Mouse (Mus musculus): ENCODE measurements at regions not wholly inside any gene's neighbourhood (a gene's known extent, or its start where the extent isn't known, plus 50 kb on each side); places are given as distances from the start of the nearest gene placed in this dataset.

DNA sequence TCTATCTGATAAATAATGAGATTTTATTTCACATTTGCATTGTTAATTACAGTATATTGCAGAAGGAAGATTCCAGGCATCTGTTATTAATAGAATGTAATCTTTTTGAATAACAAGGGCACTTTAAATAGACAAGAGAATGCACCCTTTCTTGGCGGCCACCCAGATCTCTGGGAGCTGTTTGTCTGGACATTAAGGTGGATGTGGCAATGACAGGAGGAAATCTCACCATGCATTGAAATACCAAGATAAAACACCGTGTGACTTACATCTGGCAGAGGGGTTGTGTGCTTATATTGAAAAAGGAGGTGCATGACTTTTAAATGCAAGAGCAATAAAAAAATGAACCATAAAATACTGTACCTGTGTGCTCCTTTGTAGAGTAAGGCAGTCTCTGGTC, 171.0 kb upstream of the Meis1 start:
- H3K9ac ChIP-seq (replicated peaks): no peak overlapping the region
- H3K4me1 ChIP-seq (replicated peaks; ENCODE audit: control insufficient read depth in 2 of 2, insufficient read depth in 2 of 2, low read length in 1 of 2): no peaks in the 10 kb centered on the region; a peak in 1 of 4 replicates
- 43% methylated on average over 2 of the region's 2 CpGs for WGBS (ENCODE audit: insufficient replicate concordance)
- no peak for DNase-seq (ENCODE audit: low read depth in 3 of 3, low spot score in 3 of 3)
- H3K9me3 ChIP-seq (ENCODE audit: control insufficient read depth, low read length): no peaks in the 10 kb centered on the region
- H3K4me2 ChIP-seq (ENCODE audit: low read depth): no peak overlapping the region
- no peak overlapping the region for H3K4me3 ChIP-seq (ENCODE audit: insufficient read depth in 1 of 2, low read depth in 2 of 2, low read length in 2 of 2)
- no peak overlapping the region for H3K27ac ChIP-seq
- TF ChIP-seq CTCF (IDR thresholded peaks at IDR 0.05; ENCODE audit: low read depth) (no peak), EP300 (IDR thresholded peaks at IDR 0.05; ENCODE audit: low read depth) (no peak)
- no peaks in the 10 kb centered on the region for H3K27me3 ChIP-seq (ENCODE audit: control insufficient read depth, insufficient read depth, low read length)
- H3K36me3 ChIP-seq (replicated peaks; ENCODE audit: control insufficient read depth, insufficient read depth, low read depth): no peaks in the 10 kb centered on the region
- no peak for ATAC-seq (ENCODE audit: insufficient read depth)

DNA sequence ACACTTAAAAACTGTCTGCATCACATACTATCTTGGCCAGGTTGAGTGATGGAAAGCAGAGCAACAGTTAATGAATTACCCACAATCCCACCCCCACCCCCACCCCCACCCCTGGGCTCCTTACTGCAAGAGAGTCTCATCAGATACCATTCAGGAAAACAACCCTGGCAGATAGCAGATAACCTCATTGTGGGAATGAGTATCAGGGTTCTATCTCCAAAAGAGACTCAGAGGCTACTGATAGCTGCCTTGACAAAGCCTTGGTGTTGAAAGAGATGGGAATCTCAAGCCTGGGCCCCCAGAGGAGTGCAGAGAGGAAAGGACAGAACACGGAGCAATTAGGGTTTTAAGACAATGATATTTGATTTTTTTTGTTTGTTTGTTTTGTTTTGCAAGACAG, 175.7 kb upstream of the Meis1 start:
- Histone ChIP-seq H3K27ac (no peak overlapping the region), H3K9ac (replicated peaks) (no peak overlapping the region), H3K4me2 (ENCODE audit: low read depth) (no peak overlapping the region), H3K9me3 (ENCODE audit: control insufficient read depth, low read length) (no peaks in the 10 kb centered on the region), H3K4me3 (ENCODE audit: insufficient read depth in 1 of 2, low read depth in 2 of 2, low read length in 2 of 2) (no peak overlapping the region), H3K4me1 (replicated peaks; ENCODE audit: control insufficient read depth in 2 of 2, insufficient read depth in 2 of 2, low read length in 1 of 2) (no peaks in the 10 kb centered on the region; a peak in 1 of 4 replicates), H3K27me3 (ENCODE audit: control insufficient read depth, insufficient read depth, low read length) (no peaks in the 10 kb centered on the region), H3K36me3 (replicated peaks; ENCODE audit: control insufficient read depth, insufficient read depth, low read depth) (no peaks in the 10 kb centered on the region)
- no peak for DNase-seq (ENCODE audit: low read depth in 3 of 3, low spot score in 3 of 3)
- ATAC-seq (ENCODE audit: insufficient read depth): no peak
- TF ChIP-seq EP300 (IDR thresholded peaks at IDR 0.05; ENCODE audit: low read depth) (no peak), CTCF (IDR thresholded peaks at IDR 0.05; ENCODE audit: low read depth) (no peak)
- WGBS (ENCODE audit: insufficient replicate concordance): 13% methylated on average over 1 of the region's 1 CpGs

DNA sequence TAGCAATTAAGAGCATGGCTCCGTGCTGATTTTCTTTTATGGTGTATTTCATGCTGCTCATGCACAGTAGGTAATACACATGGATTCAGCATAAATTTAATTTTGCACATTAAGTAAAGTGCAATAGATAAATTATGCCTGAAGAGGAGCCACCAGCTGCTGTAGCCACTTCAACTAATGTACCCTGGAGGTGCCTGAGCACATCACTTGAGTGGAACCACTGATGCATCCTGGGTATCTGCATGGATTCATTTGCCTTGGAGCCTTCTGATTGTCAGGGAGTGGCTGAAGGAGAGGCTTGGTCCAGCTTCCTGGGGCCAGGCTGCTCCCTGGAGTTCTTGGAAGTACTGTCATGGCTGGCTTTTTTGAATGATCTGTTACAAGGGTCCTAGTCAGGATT, 179.0 kb upstream of the Meis1 start:
- no peak for ATAC-seq (ENCODE audit: insufficient read depth)
- Histone ChIP-seq H3K4me3 (ENCODE audit: insufficient read depth in 1 of 2, low read depth in 2 of 2, low read length in 2 of 2) (no peak overlapping the region), H3K36me3 (replicated peaks; ENCODE audit: control insufficient read depth, insufficient read depth, low read depth) (no peaks in the 10 kb centered on the region), H3K9ac (replicated peaks) (no peak overlapping the region), H3K4me2 (ENCODE audit: low read depth) (no peak overlapping the region), H3K27ac (no peak overlapping the region), H3K27me3 (ENCODE audit: control insufficient read depth, insufficient read depth, low read length) (no peaks in the 10 kb centered on the region), H3K4me1 (replicated peaks; ENCODE audit: control insufficient read depth in 2 of 2, insufficient read depth in 2 of 2, low read length in 1 of 2) (no peaks in the 10 kb centered on the region; a peak in 1 of 4 replicates), H3K9me3 (ENCODE audit: control insufficient read depth, low read length) (no peaks in the 10 kb centered on the region)
- WGBS (ENCODE audit: insufficient replicate concordance): 74% methylated on average over 1 of the region's 1 CpGs
- DNase-seq (ENCODE audit: low read depth in 3 of 3, low spot score in 3 of 3): no peak
- no peak for TF ChIP-seq EP300 (IDR thresholded peaks at IDR 0.05; ENCODE audit: low read depth)
- no peak for TF ChIP-seq CTCF (IDR thresholded peaks at IDR 0.05; ENCODE audit: low read depth)

DNA sequence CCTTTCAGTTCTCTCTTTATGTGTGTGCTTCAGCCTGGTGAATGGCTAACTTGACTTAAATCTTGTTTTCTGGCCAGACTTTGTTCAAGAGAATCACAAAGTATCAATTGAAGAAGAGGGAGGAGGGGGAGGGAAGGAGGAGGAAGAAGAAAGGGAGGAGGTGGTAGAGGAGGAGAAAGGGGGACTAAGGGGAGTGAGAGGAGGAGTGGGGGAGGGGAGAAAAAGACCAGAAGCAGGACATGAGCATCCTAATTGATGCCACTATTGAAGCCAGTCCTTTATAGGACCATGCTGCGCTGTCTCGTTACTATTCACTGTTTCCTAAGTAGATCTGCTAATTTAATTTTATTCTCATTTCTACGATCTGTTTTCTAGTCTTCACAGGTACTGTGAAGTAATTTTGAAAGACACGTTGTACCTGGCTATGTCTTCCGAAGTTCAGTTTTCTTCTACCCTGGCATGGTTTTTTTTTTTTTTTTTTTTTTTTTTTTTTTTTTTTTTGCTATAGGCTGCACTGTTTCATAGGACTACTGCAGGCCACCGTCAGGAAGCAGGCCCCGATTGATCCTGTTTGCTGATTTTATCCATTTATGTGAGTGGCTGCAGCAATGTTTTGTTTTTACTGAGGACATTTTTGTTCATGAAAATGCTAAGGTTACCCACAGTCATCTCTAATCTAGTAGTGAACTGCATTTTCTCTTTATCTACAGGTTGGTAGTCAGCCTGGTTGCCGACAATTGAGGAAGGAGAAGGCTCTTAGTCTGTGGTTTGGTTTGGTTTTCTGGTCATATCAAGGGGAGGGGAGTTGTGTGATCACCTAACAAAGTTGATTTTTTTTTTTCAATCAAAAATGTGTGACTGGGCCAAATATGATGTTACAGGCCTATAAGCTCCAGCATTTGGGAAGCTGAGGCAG, 184.1 kb upstream of the Meis1 start:
- H3K36me3 ChIP-seq (replicated peaks; ENCODE audit: control insufficient read depth, insufficient read depth, low read depth): no peaks in the 10 kb centered on the region
- no peak for DNase-seq (ENCODE audit: low read depth in 3 of 3, low spot score in 3 of 3)
- ATAC-seq (ENCODE audit: insufficient read depth): no peak
- TF ChIP-seq EP300 (IDR thresholded peaks at IDR 0.05; ENCODE audit: low read depth) (no peak), CTCF (IDR thresholded peaks at IDR 0.05; ENCODE audit: low read depth) (no peak)
- no peak overlapping the region for H3K9ac ChIP-seq (replicated peaks)
- H3K27ac ChIP-seq: no peak overlapping the region
- no peaks in the 10 kb centered on the region for H3K27me3 ChIP-seq (ENCODE audit: control insufficient read depth, insufficient read depth, low read length)
- no peaks in the 10 kb centered on the region for H3K4me1 ChIP-seq (replicated peaks; ENCODE audit: control insufficient read depth in 2 of 2, insufficient read depth in 2 of 2, low read length in 1 of 2)
- H3K4me2 ChIP-seq (ENCODE audit: low read depth): no peak overlapping the region
- WGBS (ENCODE audit: insufficient replicate concordance): 56% methylated on average over 8 of the region's 8 CpGs
- no peak overlapping the region for H3K4me3 ChIP-seq (ENCODE audit: insufficient read depth in 1 of 2, low read depth in 2 of 2, low read length in 2 of 2)
- H3K9me3 ChIP-seq (ENCODE audit: control insufficient read depth, low read length): no peaks in the 10 kb centered on the region

DNA sequence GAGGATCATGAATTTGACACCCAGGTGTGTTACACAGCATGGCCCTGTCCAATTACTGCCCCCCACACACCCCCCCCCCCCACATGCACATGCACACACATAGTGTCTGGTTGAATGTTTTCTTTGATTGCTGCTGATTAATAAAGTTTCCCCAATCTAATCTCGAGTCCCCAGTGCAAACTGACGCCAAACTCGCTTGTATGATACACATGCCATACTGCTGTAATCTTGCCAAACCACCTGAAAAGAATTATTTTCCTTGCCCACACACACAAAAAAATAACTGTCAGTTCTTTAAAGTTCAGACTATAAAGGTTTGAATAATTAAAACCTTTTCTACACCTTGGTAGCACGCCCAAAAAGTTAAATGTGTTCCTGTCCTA, 184.7 kb upstream of the Meis1 start:
- no peaks in the 10 kb centered on the region for H3K27me3 ChIP-seq (ENCODE audit: control insufficient read depth, insufficient read depth, low read length)
- H3K9me3 ChIP-seq (ENCODE audit: control insufficient read depth, low read length): no peaks in the 10 kb centered on the region
- H3K4me1 ChIP-seq (replicated peaks; ENCODE audit: control insufficient read depth in 2 of 2, insufficient read depth in 2 of 2, low read length in 1 of 2): no peaks in the 10 kb centered on the region
- no peak overlapping the region for H3K4me2 ChIP-seq (ENCODE audit: low read depth)
- no peak overlapping the region for H3K27ac ChIP-seq
- no peak overlapping the region for H3K4me3 ChIP-seq (ENCODE audit: insufficient read depth in 1 of 2, low read depth in 2 of 2, low read length in 2 of 2)
- no peaks in the 10 kb centered on the region for H3K36me3 ChIP-seq (replicated peaks; ENCODE audit: control insufficient read depth, insufficient read depth, low read depth)
- no peak overlapping the region for H3K9ac ChIP-seq (replicated peaks)
- no peak for TF ChIP-seq CTCF (IDR thresholded peaks at IDR 0.05; ENCODE audit: low read depth)
- TF ChIP-seq EP300 (IDR thresholded peaks at IDR 0.05; ENCODE audit: low read depth): peak; percentile 33
- no peak for ATAC-seq (ENCODE audit: insufficient read depth)
- no peak for DNase-seq (ENCODE audit: low read depth in 3 of 3, low spot score in 3 of 3)
- 45% methylated on average over 4 of the region's 4 CpGs for WGBS (ENCODE audit: insufficient replicate concordance)

Data from liver, embryonic 14.5 days (tissue).